Mouse (Mus musculus): Measurements from ENCODE around the gene Hist1h4h.
A peak's percentile ranks its signal among the peaks of the same experiment; 100 is the strongest.
"Not testable (repeated sequence)": the region's sequence is repeated elsewhere in the genome, so short reads cannot be mapped to it uniquely, and the experiment has no call there.

Gene Hist1h4h

GRCm38 (mm10) chr13:23554925-23555838 lies 24.3 kb downstream of the Hist1h4h start:
- DNase-seq (ENCODE audit: low spot score), result peak; percentile 92

GRCm38 (mm10) chr13:23555839-23556416 lies 25.1 kb downstream of the Hist1h4h start:
- DNase-seq (ENCODE audit: low spot score), result peak; percentile 93

- peak; percentile 24 for DNase-seq (ENCODE audit: low spot score)
Measured at GRCm38 (mm10) chr13:23556906-23557305, 26.1 kb downstream of the Hist1h4h start.

GRCm38 (mm10) chr13:23560699-23561098 lies 29.8 kb downstream of the Hist1h4h start:
- not testable (repeated sequence) for DNase-seq (ENCODE audit: low spot score)

GRCm38 (mm10) chr13:23561531-23561882 lies 30.7 kb downstream of the Hist1h4h start:
- DNase-seq (ENCODE audit: low spot score), result not testable (repeated sequence)

- peak; percentile 98 for DNase-seq (ENCODE audit: low spot score)
Measured at GRCm38 (mm10) chr13:23561883-23562659, 31.2 kb downstream of the Hist1h4h start, which contains the start of gene Hist1h3e. Hist1h3e (minus strand) TSS chr13:23562369.

GRCm38 (mm10) chr13:23562699-23563462 lies 32.0 kb downstream of the Hist1h4h start:
- peak; percentile 78 for DNase-seq (ENCODE audit: low spot score)

GRCm38 (mm10) chr13:23564482-23564881 lies 33.6 kb downstream of the Hist1h4h start:
- no peak for DNase-seq (ENCODE audit: low spot score)

GRCm38 (mm10) chr13:23570261-23571021 lies 39.6 kb downstream of the Hist1h4h start:
- DNase-seq (ENCODE audit: low spot score), result not testable (repeated sequence)

- DNase-seq (ENCODE audit: low spot score), result peak; percentile 94
Measured at GRCm38 (mm10) chr13:23571022-23571503, 40.2 kb downstream of the Hist1h4h start, which contains the start of the genes Hist1h2ae and Hist1h2bg. Hist1h2ae (minus strand) TSS chr13:23571220. Hist1h2bg (plus strand) TSS chr13:23571396.

GRCm38 (mm10) chr13:23571504-23572217 lies 40.8 kb downstream of the Hist1h4h start:
- peak; percentile 68 for DNase-seq (ENCODE audit: low spot score)

GRCm38 (mm10) chr13:23572218-23573033 lies 41.6 kb downstream of the Hist1h4h start:
- DNase-seq (ENCODE audit: low spot score), result peak; percentile 54

GRCm38 (mm10) chr13:23573034-23573897 lies 42.4 kb downstream of the Hist1h4h start:
- DNase-seq (ENCODE audit: low spot score), result not testable (repeated sequence)

GRCm38 (mm10) chr13:23573898-23574524 lies 43.2 kb downstream of the Hist1h4h start, which contains the start of the genes Hist1h2bf and Hist1h2ad:
Hist1h2bf (minus strand) TSS chr13:23574196.
Hist1h2ad (plus strand) TSS chr13:23574381.
- peak; percentile 98 for DNase-seq (ENCODE audit: low spot score)

- not testable (repeated sequence) for DNase-seq (ENCODE audit: low spot score)
Measured at GRCm38 (mm10) chr13:23574546-23575170, 43.8 kb downstream of the Hist1h4h start.

GRCm38 (mm10) chr13:23575271-23575851 lies 44.5 kb downstream of the Hist1h4h start, which contains the start of gene Hist1h3d:
Hist1h3d (plus strand) TSS chr13:23575763.
- DNase-seq (ENCODE audit: low spot score), result peak; percentile 89

Measured in embryo, embryonic 10 days (tissue).